Mouse (Mus musculus) stomach, postnatal 0 days (tissue): ENCODE measurements around the gene Tulp3.

ENCODE experiments used
- CTCF ChIP-seq: IDR thresholded peaks from 2 replicates; pipeline ENCODE4 v1.5.1; 2016; ENCODE audit warnings: antibody characterized with exemption, low read depth, mild to moderate bottlenecking, moderate library complexity
- EP300 ChIP-seq: optimal IDR thresholded peaks from 2 replicates; pipeline ENCODE3; 2016; ENCODE audit warnings: antibody characterized with exemption

DNA sequence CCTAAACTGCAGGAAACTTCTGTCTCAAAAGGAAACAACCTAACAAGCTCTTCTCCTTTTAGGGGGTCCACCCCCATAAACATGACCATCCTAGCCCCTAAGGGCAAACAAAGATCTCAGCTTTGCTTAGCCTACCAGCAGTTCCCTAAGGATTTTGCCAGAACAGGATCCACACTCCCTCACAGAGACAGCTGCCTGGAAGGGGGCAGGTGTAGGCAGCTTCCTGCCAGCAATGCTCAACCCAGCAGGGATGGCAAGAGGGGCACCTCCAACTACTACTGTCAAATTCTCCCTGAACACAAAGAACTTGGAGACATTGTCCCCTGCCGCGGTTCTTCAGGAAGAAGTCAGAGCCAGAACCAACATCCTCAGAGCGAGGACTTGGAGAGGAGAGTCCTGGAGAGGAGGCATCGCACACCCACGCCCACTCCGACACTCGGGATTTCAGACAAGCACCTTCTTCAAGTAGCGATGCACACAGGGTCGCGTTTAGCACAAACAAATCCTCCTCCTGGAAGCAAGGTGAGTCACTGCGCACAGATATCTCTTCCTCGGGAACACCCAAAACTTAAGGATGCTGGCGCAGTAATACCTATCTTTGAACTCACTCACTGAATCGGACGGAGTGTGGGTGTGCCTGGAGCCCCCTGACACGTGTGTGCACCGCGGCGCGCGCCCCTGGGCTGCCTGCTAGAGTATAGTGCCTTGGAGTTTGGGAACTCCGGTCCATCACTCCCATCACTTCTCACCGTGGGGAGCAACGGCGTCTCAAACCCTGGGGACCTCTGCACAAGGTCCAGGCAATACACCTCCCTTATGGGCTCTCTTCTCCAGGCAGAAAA, 56.1 kb downstream of the Tulp3 start:
- TF ChIP-seq CTCF = no peak
- no peak for TF ChIP-seq EP300
